Mouse (Mus musculus) ES-CJ7 (cell line): Measurements from ENCODE around the gene Cltrn.

ENCODE experiments used
- DNase-seq: peaks from one replicate; pipeline ENCODE4 v3.0.0; 2011; ENCODE audit warnings: low read depth, low spot score

Cltrn gene

DNA sequence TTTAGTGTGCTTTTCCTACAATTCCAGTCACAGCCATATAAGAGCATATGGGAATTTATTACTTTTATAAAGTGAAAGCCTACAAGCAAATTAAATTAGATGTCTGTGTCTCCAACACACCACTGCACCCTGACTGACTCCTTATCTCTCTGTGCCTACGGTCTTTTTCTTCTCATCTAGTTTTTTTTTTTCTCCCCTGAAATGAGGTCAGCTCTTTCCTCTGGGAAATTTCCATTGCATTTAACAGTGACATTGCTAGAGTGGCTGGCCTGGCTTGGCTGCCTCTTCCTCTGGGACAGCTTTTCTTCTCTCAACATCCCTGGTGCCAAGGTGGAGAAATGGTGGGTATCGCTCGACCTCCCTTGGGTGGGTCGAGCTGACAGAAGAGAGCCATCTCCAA, at the start of gene Cltrn:
Gene Cltrn, plus strand, starts transcription at position 249 of the 400 bp plus-strand sequence.
- no peak for DNase-seq

DNA sequence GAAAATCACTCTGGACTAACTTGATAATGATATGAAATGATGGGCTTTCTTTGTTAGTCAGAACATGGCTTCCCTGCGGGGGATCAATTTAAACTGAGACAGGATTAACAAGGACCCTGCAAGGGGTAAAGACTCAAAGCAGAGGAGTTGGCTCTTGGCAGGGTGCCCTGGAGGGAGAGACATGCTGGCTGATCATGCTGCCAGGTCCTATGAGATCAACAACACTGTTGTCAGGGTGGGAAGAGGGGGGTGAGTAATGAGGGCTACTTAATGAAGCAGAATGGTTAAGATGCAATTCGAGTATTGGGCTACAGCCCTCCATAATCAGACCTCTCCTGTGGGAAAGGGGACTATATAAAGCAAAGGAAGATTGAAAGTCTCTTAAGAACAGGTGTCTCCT, 49.7 kb upstream of the Cltrn start:
- no peak for DNase-seq

DNA sequence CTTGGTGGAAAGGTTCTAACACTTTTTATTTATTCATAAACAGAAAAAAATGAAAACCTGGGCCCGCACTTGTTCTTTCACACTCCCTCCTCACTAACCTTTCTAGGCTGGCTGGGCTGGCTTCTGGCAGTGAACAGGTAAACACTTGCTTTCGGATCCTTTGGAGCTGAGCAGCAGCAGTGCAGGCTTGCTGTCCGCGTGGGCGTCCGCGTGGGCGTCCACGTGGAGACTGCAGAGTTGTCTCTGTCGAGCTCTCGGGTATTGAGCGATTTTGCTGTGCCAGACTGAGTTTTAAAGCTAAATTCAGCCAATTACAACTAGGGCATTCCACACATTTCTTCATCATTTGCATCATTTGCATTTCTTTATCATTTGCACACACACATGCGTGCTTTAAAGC, 46.6 kb upstream of the Cltrn start:
- DNase-seq = no peak

DNA sequence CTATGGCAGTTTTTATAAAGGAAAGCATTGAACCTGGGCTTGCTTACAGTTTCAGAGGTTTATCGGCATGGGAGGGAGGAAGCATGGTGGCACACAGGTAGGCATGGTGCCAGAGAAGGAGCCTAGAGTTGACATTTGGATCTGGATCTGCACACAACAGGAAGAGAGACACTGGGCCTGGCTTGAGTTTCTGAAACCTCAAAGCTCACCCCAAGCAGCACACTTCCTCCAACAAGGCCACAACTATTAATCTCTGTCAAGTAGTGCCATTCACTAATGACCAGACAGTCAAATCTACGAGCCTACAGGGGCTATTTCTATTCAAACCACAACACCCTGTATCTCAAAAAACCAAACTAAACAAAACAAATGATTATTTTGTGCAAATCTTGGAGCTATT, 41.9 kb upstream of the Cltrn start:
- no peak for DNase-seq

DNA sequence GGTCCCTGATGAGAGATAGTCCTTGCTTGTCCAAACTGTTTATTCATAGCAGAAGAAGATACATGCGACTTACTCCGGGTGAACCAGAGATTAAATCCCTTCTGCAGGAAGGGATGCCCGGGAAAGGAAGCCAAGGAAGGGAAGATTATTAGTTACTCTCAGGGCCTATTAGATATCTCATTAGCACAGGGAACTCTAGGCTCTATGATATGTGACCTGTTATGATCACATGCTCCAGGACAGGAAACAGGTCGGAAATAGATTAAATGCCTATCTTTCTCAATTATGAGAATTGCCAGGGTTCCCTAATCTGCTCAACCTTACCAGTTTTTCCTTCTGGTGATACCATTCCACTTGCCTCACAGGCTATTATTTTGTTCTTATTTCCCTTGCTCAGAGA, 32.9 kb upstream of the Cltrn start:
- DNase-seq = no peak

DNA sequence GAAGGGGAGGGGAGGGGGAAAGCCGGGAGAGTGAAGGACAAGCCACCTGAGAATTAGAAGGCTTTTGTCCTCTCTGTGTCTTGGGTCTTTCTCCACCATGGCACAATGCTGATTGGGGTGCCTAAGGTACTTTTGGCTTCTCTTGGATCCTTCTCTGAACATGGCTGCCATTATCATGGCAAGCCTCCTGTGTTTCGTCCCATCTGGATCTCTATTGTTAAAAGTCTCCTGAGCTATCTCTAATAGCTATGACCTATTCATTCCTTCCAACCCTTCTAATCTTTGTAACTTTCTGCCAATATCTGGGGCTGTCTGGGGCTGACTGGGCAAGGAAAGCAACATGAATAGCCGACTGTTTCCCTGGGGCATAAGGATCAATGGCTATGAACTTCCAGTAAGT, 30.1 kb upstream of the Cltrn start:
- no peak for DNase-seq

DNA sequence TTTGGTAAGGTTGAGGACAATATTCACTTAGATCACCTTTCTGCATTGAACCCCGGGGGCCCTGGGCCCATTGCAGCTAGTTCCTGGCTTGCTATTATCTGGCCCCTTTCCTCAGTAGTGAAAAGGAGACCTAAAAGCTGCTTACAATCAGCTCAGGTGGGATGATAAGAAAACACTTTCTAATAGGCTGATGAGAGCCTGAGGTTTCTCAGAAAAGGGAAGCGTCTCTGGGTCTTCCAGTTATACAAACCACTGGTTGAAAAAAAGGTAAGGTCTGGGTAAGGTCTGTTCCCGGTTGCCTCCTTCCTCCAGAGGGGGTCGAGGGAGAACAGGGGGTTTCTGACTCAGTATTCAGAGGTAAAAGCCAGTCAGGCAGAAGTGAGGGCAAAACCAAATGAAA, 29.6 kb upstream of the Cltrn start:
- no peak for DNase-seq

DNA sequence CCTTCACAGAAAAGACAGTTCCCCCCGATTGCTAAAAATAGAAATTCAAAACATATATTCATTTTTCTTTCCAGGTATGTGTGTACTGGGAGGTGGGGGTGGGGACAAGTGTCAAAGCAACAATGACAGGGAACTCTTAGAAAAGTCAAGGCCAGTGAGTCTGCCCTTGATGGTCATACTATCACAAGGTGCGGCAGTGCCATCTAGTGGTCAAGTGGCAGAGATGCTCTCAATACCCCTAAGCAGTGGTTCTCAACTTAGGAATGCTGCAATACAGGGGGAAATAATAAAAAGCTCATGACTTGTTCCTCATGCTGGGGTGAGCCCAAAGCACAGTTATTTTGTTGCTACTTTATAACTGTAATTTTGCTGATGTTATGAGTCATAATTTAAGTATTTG, 22.4 kb upstream of the Cltrn start:
- peak; percentile 80 for DNase-seq

DNA sequence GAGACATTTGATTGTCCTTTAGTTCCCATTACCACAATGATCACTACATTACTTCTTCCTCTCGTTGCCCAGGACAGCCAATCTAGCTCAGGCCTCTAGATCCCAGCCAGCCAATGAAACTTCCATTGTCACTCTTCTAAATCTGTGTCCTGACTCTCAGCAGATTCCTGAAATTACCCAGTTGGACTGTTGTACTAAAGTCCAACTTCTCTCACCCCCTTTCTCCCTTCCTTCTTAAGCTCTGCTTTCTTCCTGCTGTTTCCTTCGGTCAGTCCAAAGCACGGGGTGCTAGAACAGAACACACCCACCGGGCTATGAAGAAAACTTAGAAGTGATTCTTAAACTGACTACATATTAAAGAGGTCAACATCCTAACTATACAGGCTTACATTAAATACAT, 19.7 kb upstream of the Cltrn start:
- DNase-seq = no peak

DNA sequence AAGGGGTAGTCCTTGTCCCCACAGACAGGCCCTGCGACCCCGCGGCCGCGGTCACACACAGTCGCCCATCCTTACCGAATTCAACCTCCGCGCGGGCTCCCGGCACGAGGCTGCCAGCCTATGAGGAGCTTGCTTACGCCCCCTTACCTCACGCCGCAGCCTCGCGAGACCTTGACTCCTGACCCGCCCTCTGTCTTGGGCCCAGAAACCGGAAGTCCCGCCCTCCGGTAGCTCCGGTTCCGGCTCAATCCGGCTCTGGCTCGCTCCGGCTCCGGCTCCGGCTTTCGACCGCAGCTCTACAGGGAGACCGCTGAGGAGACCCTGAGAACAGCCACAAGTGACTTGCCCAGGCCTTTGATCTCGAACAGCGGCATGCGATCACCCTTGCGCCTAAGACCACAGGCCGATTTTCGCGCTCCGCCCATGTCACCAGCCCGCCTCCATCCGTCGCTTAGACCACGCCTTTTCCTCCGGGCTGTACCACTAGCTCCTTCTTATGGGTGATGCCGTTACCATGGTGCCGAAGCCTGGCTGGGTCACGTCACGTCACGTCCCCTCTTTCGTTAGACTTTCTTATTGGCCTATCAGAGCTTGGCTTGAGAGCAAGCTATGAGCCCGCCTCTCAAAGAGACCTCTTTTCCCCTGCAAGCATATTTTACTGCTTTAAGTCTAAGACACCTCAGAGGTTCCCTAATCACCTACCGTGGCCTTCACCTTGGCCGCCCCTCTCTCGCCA, 12.4 kb upstream of the Cltrn start, which contains the start of gene Siah1b:
Gene Siah1b, minus strand, starts transcription at position 454 of the 736 bp plus-strand sequence.
- DNase-seq = peak; percentile 95

DNA sequence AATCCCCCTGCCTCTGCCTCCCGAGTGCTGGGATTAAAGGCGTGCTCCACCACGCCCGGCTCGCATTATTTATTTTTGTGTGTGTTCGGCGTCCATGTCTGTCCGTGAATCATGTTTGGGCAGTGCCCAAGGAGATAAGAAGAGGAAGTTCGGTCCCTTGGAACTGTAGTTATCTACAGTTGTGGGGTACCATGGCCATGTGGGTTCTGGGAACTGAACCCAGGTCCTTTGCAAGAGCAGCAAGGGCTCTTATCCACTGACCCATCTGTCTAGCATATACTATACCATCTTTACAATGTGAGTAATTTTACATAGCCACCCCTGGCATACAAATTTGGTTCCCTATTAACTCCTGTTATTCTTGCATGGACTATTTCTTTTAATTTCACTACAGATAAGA, 6.6 kb upstream of the Cltrn start:
- no peak for DNase-seq

DNA sequence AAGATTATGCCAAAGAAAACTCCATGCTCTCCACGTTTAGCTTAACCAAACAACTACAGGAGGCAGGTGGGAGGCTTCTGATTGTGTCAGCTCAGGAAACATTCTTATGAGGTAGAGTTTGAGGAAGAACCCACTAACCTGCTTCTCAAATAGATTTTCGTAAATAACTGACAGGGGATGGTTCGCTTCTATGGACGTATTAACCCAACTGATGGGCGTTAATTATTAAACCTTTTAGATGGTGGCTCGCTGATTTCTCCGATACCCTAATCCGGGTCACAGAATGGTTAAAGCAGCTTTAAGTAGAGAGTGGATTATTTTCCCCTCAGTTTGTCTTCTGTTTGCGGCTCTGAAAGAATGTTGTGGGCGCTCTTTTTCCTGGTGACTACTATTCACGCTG, 1.3 kb downstream of the Cltrn start:
- DNase-seq = no peak

DNA sequence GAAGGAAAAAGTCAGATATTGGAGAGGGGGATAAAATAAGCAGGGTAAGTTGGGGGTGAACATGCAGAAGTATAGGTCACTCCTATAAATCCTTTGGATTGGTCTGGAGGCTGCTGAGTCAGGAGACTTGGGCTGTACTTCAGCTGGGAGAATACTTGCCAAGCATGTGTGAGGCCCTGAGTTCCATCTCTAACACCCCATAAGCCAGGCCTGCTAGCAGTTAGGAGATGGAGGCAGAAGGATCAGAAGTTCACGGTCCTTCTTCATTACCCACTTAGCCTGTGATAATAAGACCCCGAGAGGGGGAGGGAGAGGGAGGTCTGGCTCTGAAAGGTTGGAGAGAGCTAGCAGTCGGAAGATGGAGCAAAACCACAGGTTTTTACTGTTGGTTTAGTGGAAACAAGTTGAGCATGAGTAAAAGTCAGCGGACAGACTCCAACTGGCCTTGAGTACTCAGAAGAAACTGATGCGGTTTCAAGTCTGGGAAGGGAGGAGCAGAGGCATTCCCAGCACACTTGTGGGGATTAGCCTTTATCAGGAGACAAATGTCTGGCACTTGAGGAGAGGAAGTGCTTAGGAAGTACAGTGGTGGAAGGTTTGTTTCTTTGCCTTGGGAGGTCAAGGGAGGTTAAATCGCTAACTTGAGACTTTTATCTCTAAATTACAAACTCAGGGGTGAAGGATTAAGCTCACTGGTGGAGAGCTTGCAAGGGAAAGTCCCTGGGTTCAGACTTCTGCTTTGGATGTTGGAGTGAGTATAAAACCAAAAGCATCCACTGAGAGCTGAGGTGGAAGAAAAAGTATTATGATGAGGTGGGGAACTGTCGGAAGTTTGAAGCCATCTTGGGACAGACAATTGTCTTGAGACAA, 3.9 kb downstream of the Cltrn start:
- no peak for DNase-seq

DNA sequence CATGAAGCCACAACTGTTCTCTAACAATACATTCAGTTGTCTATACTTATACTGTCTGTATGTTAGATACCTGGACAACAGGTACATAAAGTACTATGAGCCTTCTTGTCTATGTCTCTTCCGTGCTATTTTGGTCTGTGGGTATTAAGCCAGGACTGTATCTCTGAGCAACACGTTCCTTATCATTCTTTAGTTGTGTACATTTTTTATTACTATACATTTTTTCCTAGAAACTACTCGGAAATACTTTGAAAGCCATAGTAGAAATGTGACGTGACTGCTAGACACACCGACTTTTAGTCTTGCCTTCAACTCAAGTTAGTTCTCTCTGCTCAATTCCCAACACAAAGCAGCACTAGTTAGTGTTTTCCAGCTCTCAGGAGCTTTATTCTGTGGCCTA, 4.8 kb downstream of the Cltrn start:
- DNase-seq = no peak

DNA sequence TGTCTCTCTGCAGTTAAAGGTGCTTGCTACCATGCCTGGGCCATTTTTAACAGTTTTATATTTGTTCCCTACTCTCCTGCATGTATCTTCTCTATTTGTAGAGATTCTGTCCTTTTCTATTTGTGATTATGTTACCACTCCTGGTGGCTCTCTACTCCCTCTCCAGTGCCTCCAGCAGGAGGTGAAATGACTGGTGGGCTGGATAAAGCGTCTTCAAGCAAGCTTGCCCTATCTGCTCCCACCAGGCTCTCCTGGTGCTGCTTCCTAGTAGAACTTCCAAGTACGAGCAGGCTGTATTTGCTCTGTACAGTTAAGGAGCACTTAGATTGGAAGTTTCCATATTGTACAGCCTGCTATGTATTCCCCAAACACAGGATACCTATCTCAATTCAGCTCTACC, 7.2 kb downstream of the Cltrn start:
- no peak for DNase-seq

DNA sequence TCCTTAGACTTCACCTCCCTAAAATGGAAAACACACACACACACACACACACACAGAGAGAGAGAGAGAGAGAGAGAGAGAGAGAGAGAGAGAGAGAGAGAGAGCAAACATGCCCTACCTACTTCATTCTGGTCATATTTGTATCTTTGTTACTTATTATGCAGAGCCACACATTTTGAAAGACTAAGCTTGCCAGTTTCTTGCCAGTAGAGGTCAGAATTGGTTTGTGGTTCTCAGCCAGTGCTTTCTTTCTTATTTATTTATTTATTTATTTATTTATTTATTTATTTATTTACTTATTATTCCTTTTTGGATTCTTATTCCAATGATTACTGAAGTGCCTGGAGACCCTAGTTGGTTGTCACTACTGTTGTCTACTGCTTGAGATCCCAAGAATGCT, 12.9 kb downstream of the Cltrn start:
- DNase-seq = no peak

DNA sequence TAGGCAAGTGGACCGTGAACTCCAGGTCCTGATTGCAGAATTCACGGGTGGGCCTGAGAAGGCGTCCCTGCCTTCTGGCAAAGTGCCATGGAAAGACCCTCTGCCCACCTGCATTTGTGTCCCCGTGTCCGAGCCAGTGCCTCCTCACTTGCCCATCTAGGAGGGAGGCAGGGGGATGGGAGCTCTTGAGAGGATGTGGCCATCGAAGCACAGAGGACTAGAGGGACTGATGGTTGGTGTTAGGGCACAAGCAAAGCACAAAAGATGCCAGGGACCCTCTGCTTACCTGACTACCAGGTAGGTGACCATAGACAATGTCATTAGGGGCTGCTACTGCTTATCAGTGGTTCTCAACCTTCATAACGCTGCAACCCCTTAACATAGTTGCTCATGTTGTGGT, 13.6 kb downstream of the Cltrn start:
- no peak for DNase-seq

DNA sequence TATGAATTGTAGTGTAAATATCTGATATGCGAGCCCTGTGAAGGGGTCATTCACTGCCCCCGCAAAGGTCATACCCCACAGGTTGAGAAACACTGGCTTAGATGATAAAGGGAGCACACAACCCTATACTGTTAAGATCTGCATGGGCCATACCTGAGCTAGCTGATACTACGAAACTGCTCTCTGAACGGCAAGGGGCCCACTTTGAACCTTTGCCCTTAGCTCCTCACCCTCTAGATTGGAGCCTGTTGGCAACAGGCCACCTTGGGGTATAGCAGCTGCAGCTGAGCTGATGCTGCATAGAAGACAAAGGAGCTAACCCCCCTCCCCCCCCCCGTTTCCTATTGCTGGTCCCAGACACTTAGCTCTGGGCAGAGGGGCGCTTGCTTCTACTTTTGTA, 14.0 kb downstream of the Cltrn start:
- DNase-seq = no peak

DNA sequence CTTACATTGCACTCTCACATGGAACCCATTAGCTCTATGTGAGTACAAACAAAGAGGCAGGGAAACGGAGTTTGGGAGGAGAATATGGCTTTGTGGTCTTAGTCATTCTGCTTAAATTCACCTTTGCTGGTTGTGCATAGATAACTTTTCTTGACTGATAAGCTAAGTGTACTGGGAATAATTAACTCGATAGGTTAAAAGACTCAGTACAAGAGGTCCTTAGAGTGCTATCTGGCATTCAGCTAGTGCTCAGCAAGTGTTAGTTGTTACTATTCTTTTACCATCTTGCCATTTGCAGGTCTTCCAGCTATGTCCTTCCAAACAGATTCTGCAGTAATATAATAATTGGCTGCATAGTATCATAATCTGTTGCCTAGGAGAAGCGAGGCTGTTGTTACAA, 22.5 kb downstream of the Cltrn start:
- DNase-seq = no peak

DNA sequence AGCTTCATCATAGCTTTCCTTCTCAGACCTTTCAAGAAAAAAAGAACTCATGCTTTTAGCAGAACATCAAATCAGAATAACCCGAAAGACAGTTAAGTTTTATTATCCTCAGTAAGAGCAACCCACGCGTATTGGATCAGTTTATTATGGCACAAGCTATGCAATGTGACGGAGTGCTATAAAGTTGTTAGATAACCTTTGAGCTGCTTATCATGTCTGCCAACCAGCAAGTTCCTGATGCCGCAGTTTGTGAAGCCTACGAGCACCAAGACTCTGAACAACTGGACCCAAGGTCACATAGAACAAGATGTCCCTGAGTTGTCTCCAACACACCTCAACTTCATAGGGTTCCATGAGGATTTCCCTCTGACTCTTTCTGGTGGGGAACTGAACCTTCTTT, 25.1 kb downstream of the Cltrn start:
- DNase-seq = no peak

DNA sequence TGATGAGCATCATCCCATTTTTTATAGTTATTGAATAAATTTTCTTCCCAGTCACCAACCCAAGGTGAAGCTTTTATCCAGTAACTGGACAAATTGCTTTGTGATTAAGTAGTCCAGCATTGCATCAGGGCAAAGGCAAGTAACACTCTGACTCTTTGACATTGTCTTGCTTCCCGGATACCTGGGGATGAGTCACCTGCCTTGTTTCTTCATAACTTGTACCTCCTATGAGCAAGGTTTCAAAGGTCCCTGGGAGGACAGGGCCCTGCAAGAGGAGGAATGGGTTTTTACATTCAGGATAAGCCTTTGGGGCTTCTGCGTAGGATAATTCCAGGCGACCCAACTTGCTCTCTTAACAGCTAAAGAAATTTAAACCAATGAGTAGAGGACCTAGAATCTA, 35.3 kb downstream of the Cltrn start:
- DNase-seq = no peak

DNA sequence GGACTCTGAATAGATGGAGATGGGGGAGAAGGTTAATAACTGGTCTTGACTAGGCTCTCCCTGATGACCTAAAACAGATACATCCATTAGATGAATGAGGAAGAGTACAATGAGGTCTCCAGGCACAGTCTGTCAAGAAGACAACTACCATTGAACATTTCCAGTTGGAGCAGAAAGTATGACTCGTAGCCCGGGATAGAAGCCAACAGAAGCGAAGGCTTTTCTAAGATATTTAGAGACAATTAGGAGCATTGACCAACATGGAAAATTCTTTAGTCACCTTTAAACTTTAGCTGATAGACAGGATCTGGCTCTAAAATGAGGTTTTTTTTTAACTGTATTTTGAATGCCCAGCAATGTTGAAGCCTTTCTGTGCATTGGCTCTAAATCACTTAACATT, 44.9 kb downstream of the Cltrn start:
- DNase-seq = no peak

DNA sequence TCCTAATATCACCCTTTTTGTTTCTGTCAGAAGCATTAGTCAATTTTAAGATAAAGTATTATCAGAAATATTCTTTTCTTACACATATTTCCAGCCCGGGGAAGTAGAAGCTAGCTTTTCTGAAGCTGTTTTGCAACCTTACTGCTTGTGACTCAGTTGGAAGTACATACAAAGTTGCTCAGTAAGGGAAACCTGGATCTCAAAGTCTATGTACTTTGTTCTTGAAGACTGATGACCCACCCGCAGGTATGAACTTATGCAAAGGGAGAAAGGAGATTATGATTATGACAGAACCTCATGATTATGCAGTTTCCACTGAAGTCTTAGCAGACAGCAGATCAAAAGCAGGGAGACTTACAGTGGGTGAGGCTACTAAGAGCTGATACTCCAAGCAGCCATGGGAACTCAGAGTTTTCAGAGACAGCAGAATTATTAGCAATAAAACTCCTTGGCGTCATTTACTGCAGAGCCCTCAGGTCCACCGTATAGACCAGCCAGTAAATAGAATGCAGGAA, 46.7 kb downstream of the Cltrn start:
- no peak for DNase-seq
